Mouse (Mus musculus): ENCODE results near the gene Acer3. TPM values are rescaled to one million over a fixed set of nuclear protein-coding genes. Genes with fewer than 3 reads are reported as not detected.
"Not testable (repeated sequence)": the region's sequence is repeated elsewhere in the genome, so short reads cannot be mapped to it uniquely, and the experiment has no call there.

Acer3 gene
- total RNA-seq, 1 experiment from 2014 or later: 7.4 TPM

DNA sequence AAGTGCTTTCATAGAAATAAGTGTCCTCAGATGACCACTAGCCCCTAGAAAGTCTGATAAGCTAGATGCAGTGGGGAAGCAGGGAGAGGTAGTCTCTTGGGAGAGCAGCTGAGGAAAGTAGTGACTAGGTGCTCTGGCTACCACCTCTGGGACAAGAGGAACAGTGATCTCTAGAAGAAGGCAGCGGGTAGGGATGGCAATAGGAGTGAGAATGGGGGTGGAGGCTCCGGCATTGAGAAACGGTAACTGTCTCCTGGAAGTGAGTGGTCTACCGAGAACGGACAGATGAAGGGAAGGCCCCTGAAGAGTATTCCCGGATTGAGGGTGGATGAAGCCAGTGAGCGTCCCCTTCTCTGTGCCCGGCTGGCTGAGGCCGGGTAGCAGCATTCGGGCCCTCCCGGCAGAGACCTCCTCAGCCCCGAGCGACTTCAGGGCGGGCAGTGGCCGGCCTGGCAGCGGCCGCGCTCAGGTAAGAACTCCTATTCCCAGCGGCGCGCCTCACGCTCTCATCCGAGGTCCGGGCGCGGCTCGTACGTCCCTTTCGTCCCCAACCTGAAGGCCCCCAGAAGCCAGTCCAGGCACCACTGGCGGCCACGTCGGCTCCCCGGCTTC lies 12.3 kb downstream of the Acer3 start:
- no peak for ATAC-seq (ENCODE audit: extremely low read depth, insufficient number of reproducible peaks, low FRiP score, poor library complexity, severe bottlenecking)

DNA sequence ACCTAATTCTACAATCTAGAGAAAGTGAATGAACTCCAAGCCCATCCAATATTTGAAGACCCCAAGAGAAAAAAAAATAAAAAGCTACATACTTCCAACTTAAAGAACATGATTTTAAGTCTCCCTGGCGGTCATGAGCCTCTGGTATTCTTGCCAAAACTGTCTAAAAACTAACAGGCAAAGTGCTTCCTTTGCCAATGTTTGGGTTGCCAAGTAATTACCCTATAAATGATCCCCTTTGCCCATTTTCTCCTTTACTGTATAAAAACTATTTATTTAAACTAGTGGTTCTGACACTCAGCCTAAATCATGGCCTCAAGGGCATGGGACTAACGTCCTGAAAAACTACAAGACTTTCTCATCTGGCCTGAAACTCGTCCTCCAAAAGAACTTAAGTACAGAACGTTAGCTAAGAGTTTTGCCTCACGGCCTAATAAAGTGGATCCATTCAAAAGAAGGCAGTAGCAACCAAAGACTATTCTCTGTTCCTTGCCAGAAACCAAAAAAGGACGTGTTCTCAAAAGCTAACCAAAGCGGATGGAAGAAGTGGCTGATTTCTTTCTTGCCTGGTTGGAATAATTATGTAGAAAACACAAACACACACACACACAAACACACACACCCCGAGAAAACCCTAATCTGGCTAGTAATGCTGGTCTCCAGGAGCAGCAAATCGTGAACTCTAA lies 12.9 kb downstream of the Acer3 start:
- no peak for ATAC-seq (ENCODE audit: extremely low read depth, insufficient number of reproducible peaks, low FRiP score, poor library complexity, severe bottlenecking)

DNA sequence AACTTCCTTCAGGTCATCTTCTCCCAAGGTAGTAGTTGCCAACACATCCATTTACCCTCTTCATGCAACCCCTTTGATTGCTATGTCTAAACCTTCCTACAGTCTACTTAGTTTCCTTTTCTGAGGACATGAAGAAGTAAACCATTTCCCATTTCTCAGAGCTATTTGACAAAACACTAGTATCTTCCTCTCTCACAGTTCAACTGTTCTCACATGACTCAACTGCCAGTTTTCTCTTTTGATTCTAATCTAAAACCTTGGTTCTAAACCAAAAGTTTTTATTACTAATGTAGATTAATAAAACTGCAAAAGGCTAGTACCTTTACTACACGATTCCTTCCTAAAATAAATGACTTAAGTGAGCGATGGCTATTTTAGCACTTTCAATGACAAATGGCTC lies 13.6 kb downstream of the Acer3 start:
- no peak for ATAC-seq (ENCODE audit: extremely low read depth, insufficient number of reproducible peaks, low FRiP score, poor library complexity, severe bottlenecking)

DNA sequence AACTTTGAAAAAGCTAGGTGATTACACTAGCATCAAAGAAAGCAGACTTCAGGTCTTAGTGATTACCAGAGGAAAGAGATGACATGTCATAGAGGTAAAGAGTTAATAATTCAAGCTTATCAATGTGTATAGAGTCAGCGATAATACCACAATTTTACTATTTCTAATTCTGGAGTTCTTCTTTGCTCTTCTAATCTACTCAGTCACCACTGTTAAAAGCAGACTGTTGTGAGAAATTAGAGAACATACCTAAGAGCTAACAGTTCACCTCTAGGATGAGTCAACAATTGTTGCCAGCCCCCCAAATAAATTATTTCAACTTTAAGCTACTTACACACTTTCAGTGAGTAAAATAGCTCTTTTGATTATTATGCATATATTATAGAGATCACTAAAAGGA lies 28.1 kb downstream of the Acer3 start:
- no peak for ATAC-seq (ENCODE audit: extremely low read depth, insufficient number of reproducible peaks, low FRiP score, poor library complexity, severe bottlenecking)

DNA sequence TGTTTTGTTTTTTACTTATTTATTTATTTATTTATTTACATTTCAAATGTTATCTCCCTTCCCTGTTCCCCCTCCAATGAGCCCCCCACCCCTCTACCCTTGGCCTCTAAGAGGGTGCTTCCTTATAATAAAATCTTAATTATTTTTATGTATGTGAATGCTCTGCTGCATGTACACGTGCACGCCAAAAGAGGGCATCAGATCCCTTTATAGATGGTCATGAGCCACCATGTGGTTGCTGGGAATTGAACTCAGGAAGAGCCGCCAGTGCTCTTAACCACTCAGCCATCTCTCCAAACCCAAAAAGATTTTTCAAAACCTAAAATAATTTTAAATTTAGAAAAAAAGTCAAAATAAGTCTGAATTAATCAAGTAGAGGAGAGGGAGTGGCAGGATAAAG lies 31.4 kb downstream of the Acer3 start:
- 0 out of 2 replicates have a peak, but pooled peaks have one; percentile 6 for ATAC-seq (ENCODE audit: extremely low read depth, insufficient number of reproducible peaks, low FRiP score, poor library complexity, severe bottlenecking)

DNA sequence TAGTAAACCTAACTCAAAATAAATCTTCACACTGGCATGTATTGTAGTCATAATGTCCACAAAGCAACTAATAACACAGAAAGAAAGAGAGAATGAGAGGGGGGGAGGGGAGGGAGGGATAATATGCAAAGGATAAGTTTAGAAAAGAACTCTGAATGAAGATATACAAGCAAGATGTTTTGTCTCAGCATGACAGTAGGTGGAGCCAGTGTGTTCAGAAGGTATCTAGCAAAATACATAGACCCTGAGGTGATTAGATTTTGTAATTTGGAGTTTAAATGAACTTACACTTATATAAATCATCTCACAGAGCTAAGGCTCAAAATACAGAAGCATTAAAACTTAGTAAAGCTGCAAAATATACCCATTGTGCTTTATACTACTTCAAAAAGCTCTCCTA lies 44.7 kb downstream of the Acer3 start:
- ATAC-seq (ENCODE audit: extremely low read depth, insufficient number of reproducible peaks, low FRiP score, poor library complexity, severe bottlenecking): no peak

DNA sequence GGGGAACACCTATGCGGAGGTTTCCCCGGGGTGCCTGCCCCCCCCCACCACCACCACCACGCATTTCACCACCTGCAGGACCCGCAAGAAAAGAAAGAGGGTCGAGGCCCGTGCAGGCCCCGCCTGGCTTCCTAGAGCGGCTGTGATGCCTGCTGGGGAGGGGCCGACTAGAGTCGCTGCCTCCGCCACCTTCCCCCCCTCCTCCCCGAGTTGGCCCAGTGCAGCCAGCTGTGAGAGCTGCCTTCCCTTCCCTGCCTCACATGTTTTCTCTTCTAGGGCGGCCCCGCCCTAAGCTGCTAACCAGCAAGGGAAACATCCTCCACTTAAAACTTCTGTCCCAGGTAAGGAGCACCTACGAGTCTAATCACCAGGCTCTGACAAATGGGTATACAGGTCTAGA lies 52.8 kb downstream of the Acer3 start:
- not testable (repeated sequence) for ATAC-seq (ENCODE audit: extremely low read depth, insufficient number of reproducible peaks, low FRiP score, poor library complexity, severe bottlenecking)

DNA sequence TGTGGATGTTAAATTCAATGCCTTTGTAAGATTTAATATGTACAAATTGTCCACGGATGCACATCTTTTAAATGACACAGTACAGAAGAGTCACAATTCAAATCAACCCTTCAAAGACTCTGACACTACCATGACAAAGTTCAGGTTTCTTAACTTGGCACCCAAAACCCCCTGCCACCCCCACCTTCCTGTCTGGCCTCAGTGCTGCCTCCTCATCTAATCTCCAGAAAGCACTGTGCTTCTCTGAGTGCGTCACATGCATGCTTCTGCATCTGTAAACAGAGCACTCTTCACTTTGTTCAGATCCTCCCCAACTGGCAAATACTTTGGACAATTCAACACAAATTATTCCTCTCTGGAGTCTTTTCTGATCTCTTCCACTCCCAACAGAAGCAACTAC lies 68.5 kb downstream of the Acer3 start:
- no peak for ATAC-seq (ENCODE audit: extremely low read depth, insufficient number of reproducible peaks, low FRiP score, poor library complexity, severe bottlenecking)

DNA sequence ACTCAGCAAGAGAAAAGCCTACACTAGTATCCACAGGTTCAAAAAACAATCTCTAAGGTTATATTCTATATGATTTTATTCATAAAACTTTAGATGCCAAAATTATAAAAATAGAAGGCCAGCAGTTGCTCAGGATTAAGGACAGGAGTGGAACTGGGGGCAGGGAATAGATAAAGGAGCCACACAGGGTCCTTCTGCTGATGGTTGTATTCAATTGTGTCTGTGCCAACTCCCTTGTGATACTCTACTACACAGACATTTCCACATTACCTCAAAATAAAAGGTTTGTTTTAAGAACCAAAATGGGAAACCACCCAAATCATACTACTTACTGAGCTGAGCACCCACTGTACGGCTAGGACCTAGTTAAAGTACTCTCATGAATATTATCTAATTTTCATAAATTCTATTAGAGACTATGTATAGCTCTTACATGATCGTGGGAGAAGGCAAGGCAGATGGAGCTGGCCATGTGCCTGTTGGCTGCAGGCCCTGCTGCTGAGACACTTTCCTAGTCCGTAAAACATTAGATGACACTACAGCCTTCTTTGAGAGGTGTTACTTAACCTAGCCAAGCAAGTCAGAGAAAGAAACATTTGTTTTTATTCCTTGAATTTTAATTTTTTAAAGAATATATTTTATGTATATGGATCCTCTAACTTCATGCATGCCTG lies 84.2 kb downstream of the Acer3 start:
- no peak for ATAC-seq (ENCODE audit: extremely low read depth, insufficient number of reproducible peaks, low FRiP score, poor library complexity, severe bottlenecking)

DNA sequence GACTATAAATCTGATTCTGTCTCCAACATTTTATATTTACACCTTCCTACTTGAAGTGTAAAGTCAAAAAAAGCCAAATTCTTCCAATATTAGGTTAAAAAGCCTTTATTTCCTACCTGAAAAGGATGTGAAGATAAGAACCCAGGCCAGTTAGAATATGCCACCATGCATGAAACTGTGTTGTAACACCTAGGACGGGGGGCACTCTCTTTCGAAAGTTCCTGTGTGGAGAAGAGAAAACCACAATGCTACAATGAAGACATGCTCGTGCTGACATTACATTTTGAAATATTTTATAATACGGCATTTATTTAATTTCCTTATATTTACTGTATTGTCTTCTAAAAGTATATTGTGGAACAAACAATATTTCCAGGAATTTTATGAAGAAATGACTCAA lies 97.2 kb downstream of the Acer3 start:
- ATAC-seq (ENCODE audit: extremely low read depth, insufficient number of reproducible peaks, low FRiP score, poor library complexity, severe bottlenecking): no peak

DNA sequence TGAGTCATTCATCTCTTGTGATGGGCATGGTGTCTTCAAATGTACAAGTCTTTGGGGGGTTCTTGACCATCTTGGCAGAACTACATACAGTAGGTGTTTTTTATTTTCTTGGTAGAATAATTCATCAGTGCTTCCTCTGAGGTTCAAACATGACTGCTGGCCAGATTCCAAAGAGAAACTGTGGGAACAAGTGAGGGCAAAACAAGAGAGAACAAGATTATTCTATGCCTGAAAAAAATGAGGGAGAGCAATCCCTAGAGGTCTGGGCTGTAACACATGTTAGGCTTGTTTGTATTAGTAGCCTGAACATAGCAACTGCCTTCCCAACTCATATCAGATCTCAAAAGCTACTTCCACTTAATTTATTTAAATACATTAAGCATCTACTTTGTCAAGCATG lies 104.3 kb downstream of the Acer3 start:
- ATAC-seq (ENCODE audit: extremely low read depth, insufficient number of reproducible peaks, low FRiP score, poor library complexity, severe bottlenecking): no peak

DNA sequence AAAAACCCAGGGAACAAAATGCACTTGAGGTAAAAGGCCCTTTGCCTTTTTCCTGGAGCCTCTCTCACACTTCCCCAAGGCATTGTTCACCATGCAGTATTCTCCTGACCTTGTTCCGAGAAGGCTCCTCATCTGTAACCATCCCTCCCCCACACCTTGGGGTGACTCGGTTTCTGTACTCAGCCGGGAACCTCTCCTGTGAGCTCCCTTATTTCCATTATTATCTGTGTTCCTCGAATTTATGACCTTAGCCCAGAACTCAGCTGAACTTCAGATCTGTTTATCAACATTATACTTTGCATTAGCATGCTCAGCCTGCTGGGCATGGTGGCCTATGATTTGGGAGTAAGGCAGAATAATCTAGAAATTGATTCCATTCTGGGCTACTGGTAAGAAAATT lies 118.1 kb downstream of the Acer3 start:
- no peak for ATAC-seq (ENCODE audit: extremely low read depth, insufficient number of reproducible peaks, low FRiP score, poor library complexity, severe bottlenecking)

DNA sequence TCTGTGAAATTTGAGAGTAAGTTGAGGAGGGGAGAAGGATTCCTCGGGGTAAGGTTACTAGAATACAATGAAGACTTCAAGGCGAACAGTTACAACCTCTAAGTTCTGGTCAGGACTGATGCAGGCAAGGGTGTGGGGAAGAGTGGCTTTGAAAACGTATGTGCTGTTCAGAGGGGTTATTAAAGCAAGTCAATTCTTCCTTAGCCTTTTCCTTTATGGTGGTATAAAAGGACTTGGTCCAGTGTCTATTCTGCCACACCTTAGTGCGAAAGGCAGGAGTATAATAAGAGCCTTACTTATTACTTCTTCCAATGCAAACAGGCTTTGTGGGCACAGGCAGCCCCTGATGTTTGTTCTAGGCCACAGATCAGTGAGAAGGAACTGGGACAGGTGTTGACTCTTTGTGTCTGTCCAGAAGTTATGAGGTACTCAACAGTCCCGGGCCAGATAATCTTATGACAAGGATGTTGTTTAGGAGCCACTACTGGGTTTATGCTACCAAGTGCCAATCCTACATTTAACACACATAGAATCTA lies 119.4 kb downstream of the Acer3 start:
- no peak for ATAC-seq (ENCODE audit: extremely low read depth, insufficient number of reproducible peaks, low FRiP score, poor library complexity, severe bottlenecking)

DNA sequence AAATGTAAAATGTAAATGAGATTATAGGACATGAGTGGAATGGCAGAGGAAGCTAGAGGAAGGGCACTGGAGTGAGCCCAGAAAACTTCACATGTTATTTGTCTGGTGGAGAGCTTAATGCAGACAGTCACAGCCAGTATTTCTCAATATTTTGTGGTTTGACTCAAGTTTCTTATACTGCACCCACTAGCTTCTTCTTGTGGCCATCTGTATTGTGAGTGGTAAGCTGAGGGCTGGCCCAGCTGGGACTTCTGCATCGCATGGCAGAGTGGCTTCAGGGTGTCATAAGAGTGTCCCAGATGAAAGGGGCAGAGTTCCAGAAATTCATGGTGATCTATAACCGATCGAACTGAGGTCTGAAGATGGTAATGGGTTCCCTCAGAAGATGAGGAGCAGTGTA lies 120.6 kb downstream of the Acer3 start:
- ATAC-seq (ENCODE audit: extremely low read depth, insufficient number of reproducible peaks, low FRiP score, poor library complexity, severe bottlenecking): no peak

DNA sequence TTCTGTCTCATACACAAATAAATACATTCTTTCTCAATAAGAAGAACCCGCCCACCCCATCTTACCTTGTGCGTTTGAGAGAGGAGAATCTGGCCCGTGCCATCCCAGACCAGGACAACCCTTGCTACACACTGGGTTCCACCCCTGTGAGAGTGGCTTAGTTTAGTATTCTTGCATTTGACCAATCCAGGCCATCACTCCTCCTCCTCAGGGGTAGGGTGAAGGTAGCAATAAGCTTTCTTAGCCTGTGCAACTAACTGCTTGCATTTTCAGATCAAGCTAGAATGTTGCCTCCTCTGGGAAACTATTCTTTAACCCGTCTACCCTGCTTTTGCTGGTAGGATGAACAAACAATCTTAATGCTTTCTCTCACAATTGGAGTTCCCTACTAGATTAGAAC lies 121.6 kb downstream of the Acer3 start, which contains the start of gene B3gnt6:
TSS of gene B3gnt6 (minus strand) at position 101 of the 400 bp plus-strand sequence.
- ATAC-seq (ENCODE audit: extremely low read depth, insufficient number of reproducible peaks, low FRiP score, poor library complexity, severe bottlenecking): no peak

DNA sequence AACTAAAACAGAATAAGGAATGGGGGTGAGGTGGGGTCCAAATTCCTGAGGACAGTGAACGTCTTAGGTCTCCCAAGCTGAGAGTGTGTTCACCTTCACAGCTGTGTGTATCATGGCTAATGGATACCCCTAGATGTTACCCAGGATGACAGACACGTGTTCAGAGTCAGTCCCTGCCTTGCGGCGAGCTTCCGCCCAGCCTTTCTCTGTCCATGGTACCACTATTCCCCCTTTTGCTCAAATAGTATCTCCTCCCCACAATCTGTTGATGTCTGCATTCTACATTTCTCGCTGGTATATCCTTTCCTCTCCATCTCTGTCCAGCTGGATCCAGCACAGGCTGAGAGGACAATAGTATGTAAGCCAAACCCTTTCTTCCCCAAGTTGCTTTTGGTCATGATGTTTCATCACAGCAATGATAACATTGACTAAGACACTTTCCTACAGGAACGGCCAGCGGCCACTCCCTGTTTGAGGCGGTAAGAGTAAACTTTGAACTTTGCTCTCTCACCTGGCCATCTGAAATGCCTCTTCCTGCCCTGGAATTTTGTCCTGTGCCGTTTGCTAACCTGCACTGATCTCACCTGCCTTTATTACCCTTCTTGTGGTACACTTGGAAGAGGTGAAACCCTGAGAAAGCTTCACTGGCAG lies 125.7 kb downstream of the Acer3 start:
- no peak for ATAC-seq (ENCODE audit: extremely low read depth, insufficient number of reproducible peaks, low FRiP score, poor library complexity, severe bottlenecking)

DNA sequence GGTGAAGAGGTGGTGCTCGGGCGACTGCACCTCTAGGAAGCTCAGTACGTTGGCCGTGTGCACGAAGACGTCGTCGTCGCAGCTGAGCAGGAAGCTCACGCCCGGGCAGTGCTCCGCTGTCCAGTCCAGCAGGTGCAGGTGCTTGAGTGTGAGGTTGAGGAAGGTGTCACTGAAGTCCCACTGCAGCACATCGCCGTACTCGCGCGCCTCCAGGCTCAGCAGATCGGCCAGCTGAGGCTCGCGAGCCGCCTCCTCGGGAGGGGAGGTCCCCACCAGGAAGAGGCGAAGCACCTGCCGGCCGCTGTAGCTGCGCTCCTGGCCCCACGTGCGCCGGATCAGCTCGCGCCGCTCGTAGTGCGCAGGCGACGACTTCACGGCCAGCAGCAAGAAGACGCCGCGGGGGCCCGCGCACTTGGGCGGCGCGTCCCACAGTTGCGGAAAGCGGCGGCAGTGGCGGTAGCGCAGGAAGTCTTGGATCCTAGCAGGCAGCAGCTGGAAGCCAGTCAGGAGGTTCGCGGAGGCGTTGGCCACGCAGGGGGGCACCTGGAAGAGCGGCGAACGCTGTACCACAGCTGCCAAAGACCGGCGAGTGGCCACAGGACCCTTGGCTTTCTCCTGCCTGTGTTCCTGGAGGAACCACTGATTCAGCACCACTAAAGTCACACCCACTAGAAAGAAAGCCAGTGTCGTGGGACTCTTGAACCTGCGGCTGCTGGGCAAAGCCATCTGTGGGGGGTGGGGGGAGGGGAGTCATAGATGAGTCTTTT lies 126.8 kb downstream of the Acer3 start:
- 0 out of 2 replicates have a peak, but pooled peaks have one; percentile 11 for ATAC-seq (ENCODE audit: extremely low read depth, insufficient number of reproducible peaks, low FRiP score, poor library complexity, severe bottlenecking)

DNA sequence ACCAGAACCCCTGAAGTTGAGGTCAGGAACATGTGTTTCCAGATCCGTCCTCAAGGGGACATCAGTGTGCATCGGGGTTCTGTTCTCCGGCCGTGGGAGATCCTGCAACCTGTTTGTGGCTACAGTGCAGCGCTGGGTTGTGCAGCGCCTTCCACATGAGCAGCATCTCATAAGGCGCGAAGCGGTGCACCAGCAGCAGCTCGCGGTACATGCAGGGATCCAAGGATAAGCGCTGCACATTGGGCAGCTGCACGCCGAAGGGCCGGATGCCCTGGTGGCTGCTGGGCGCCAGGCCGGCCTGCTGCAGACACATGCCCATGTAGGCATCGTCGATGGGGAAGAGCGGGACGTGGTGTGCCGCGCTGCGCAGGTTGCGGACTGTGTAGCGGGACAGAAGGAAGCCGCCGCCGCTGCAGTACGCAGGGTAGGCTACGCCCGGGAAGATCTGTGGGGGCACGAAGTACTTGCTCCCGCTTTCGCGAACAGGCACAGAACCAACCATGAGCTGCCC lies 127.4 kb downstream of the Acer3 start:
- peak; percentile 38 for ATAC-seq (ENCODE audit: extremely low read depth, insufficient number of reproducible peaks, low FRiP score, poor library complexity, severe bottlenecking)
